Mouse (Mus musculus) intestine, embryonic 15.5 days (tissue): ENCODE measurements around the gene Glud1. TPM values are rescaled to one million over a fixed set of nuclear protein-coding genes. Genes with fewer than 3 reads are reported as not detected.
"Not testable (repeated sequence)": the region's sequence is repeated elsewhere in the genome, so short reads cannot be mapped to it uniquely, and the experiment has no call there.

Source experiments
- ATAC-seq: fragments of 200-750 bp; cut with Nextera tagmentation; 2 replicates; pipeline ENCODE4 v1.8.0; 2017; ENCODE audit warnings: moderate TSS enrichment, moderate library complexity
- H3K27ac ChIP-seq: fragments of 300-500 bp; sonication (generic); 2 replicates; pipeline ENCODE4 v1.5.1; 2015; ENCODE audit warnings: mild to moderate bottlenecking, inconsistent platforms
- H3K27me3 ChIP-seq: fragments of 300-500 bp; sonication (generic); replicated peaks from 2 replicates; pipeline ENCODE4 v1.6.1; 2015; ENCODE audit warnings: inconsistent platforms
- H3K36me3 ChIP-seq: fragments of 300-500 bp; sonication (generic); 2 replicates; pipeline ENCODE4 v1.6.1; 2015; ENCODE audit warnings: inconsistent platforms
- H3K4me1 ChIP-seq: fragments of 300-500 bp; sonication (generic); replicated peaks from 2 replicates; pipeline ENCODE4 v1.6.1; 2015; ENCODE audit warnings: inconsistent platforms
- H3K4me2 ChIP-seq: fragments of 300-500 bp; sonication (generic); replicated peaks from 2 replicates; pipeline ENCODE4 v1.6.1; 2015; ENCODE audit warnings: mild to moderate bottlenecking, inconsistent platforms
- H3K4me3 ChIP-seq: fragments of 300-500 bp; sonication (generic); replicated peaks from 2 replicates; pipeline ENCODE4 v1.5.1; 2015; ENCODE audit warnings: inconsistent platforms
- H3K9ac ChIP-seq: fragments of 300-500 bp; sonication (generic); 2 replicates; pipeline ENCODE4 v1.6.1; 2015; ENCODE audit warnings: inconsistent platforms
- H3K9me3 ChIP-seq: fragments of 300-500 bp; sonication (generic); 2 replicates; pipeline ENCODE4 v1.6.1; 2016; ENCODE audit warnings: inconsistent platforms
- WGBS: fragments of 180-500 bp; shearing (Covaris S2); methylation state at CpG from one replicate; pipeline ENCODE4 v1.1.7; 2015; 5-methylcytosine and 5-hydroxymethylcytosine counted together
- polyA plus RNA-seq: library from polyadenylated mRNA; unstranded; fragments of >200 nt; fragmentation: Nextera tagmentation; extraction: Ambion mirVana; gene quantifications from 2 replicates; pipeline ENCODE4 v1.2.1, GENCODE M21; 2015

Gene Glud1
- polyA plus RNA-seq, 1 experiment from 2014 or later, result 91.9 TPM

DNA sequence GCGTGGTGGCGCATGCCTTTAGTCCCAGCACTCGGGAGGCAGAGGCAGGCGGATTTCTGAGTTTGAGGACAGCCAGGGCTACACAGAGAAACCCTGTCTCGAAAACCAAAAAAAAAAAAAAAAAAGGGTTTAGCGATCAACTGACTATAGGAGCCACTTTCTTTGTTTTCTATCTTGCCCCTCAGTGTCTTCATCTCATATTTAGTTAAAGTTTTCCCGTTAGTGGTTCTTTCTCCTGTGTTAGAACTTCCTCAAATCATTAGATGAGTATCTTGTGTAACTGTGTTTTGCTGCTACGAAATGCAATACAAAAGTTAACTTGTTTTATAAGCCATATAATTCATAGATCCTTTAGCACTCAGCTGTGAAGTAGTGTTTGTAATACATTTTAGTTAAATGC is 3.9 kb downstream of the Glud1 start:
- not testable (repeated sequence) for ATAC-seq

DNA sequence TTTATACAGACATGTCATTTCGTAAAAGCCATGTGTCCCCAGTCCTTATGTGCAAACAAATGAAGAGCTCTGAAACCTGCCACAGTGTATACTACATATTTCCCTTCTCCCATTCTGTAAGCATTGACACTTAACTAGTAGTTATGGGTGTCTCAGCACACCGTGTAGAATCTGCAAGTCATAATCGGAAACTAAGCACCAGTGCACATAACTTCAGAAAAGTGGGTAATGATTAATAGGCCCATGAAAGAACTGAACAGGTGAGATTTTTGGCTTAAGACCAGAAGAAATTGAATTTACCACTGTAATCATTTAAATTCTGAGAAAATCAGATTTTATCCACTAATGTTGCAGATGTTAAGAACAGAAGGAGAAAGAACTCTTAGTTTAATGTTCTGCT is 4.3 kb downstream of the Glud1 start:
- peaks cover 10% of the 10 kb centered on the region for H3K4me1 ChIP-seq
- no peak overlapping the region for H3K27ac ChIP-seq
- WGBS, result 41% methylated on average over 3 of the region's 3 CpGs

More for the DNA sequence above, 3.9 kb downstream of the Glud1 start:
- H3K4me3 ChIP-seq, H3K36me3 ChIP-seq, H3K4me1 ChIP-seq, H3K9ac ChIP-seq, H3K9me3 ChIP-seq, H3K27me3 ChIP-seq, H3K27ac ChIP-seq: not testable (repeated sequence)
- H3K4me2 ChIP-seq, result peak overlapping the region; percentile 72
- WGBS, result 80% methylated on average over 8 of the region's 8 CpGs

DNA sequence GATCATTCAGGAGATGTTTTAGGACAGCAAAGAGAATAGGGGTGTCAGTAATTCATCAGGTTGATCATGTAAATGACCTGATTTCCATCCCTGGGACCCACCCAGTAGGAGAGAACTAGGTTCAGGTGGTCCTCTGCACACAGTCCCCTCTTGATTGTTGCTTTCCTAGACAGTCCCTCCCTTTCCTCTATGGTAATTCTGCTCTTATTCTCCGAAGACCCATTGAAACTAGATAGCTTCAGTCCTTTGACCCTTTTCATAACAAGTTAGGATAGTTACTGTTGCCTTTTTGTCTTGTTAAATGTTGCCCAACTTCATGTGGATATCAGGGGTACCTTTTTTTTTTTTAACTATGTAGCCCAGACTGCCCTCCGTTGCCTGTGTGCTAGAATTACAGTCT is 5.8 kb downstream of the Glud1 start:
- Histone ChIP-seq H3K4me1 (peaks cover 10% of the 10 kb centered on the region), H3K27ac (no peak overlapping the region), H3K4me3 (no peak overlapping the region), H3K9ac (no peak overlapping the region), H3K9me3 (no peaks in the 10 kb centered on the region), H3K36me3 (peaks cover 3% of the 10 kb centered on the region; the same call in 1 of the 2 replicates), H3K27me3 (no peaks in the 10 kb centered on the region), H3K4me2 (no peak overlapping the region)
- WGBS, result 95% methylated on average over 2 of the region's 2 CpGs
- ATAC-seq, result no peak

More for the DNA sequence above, 4.3 kb downstream of the Glud1 start:
- Histone ChIP-seq H3K36me3 (peaks cover 2% of the 10 kb centered on the region; the same call in 1 of the 2 replicates), H3K27me3 (no peaks in the 10 kb centered on the region), H3K9me3 (no peaks in the 10 kb centered on the region), H3K9ac (no peak overlapping the region), H3K4me3 (no peak overlapping the region), H3K4me2 (no peak overlapping the region; the same call in 1 of the 2 replicates)
- ATAC-seq, result no peak

DNA sequence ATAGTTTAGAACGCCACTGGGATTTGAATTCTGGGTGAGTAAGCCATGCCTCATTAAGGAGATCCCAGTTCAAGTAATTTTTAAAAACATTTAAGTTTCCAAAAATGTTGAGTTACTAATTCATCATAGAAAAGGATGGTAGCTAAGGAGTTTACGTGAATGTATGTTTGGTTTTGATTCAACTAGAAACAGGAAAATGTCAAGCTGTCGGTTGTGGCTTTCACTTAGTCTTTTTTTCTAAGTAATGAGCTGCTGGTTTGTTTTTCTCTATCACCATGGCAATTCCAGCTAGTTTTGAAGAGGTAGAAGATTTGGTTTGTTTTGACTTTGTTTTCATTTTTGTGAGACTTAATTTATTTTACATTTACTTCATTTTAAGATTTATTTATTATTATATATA is 6.9 kb downstream of the Glud1 start:
- Histone ChIP-seq H3K4me2 (no peak overlapping the region), H3K36me3 (peaks cover 3% of the 10 kb centered on the region; the same call in 1 of the 2 replicates), H3K4me1 (peaks cover 10% of the 10 kb centered on the region), H3K9ac (no peak overlapping the region), H3K9me3 (no peaks in the 10 kb centered on the region), H3K4me3 (no peak overlapping the region), H3K27ac (no peak overlapping the region), H3K27me3 (no peaks in the 10 kb centered on the region)
- ATAC-seq, result no peak
- 77% methylated on average over 3 of the region's 3 CpGs for WGBS

DNA sequence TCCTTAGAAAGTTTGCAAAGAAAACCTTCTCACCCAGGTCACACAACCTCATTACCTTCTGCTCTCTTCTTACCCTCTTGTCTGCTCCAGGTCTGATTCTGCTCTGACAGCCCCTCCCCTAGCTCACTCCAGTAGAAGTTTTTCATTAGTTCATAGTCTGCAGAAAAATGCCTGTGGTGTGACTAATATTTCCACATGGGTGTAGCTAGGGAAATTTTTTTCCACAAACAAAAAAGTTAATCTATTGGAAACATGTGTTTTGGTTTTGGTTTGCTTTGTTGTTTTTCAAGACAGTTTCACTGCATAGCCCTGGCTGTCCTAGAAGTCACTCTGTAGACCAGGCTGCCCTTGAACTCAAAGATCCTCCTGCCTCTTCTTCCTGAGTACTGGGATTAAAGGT is 7.6 kb downstream of the Glud1 start:
- Histone ChIP-seq H3K4me3 (no peak overlapping the region), H3K27me3 (no peaks in the 10 kb centered on the region), H3K36me3 (peaks cover 3% of the 10 kb centered on the region; the same call in 1 of the 2 replicates), H3K4me1 (peaks cover 8% of the 10 kb centered on the region), H3K9me3 (no peaks in the 10 kb centered on the region), H3K4me2 (no peak overlapping the region), H3K27ac (no peak overlapping the region), H3K9ac (no peak overlapping the region)
- ATAC-seq, result no peak

DNA sequence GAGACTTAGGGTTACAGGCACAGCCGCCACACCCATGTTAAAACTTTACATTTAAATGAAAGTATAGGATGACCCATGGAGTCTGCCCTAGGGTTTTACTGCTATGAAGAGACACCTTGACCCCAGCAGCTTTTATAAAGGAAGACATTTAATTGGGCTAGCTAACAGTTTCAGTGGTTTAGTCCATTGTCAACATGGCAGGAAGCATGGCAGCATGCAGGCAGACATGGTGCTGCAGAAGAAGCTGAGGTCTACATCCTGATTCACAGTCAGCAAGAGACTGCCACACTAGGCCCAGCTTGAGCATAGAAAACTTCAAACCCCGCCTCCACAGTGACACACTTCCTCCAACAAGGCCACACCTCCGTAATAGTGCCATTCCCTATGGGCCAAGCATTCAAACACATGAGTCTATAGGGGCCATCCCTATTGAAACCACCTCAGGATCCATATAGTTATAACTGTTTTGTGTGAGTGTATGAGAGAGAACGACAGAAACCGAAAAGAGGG is 13.1 kb downstream of the Glud1 start:
- Histone ChIP-seq H3K9me3 (no peaks in the 10 kb centered on the region), H3K36me3 (peaks cover 7% of the 10 kb centered on the region), H3K4me2 (no peak overlapping the region), H3K27me3 (no peaks in the 10 kb centered on the region), H3K4me3 (no peak overlapping the region), H3K9ac (no peak overlapping the region), H3K4me1 (no peaks in the 10 kb centered on the region), H3K27ac (no peak overlapping the region)
- ATAC-seq, result no peak
- WGBS, result 98% methylated on average over 5 of the region's 5 CpGs

DNA sequence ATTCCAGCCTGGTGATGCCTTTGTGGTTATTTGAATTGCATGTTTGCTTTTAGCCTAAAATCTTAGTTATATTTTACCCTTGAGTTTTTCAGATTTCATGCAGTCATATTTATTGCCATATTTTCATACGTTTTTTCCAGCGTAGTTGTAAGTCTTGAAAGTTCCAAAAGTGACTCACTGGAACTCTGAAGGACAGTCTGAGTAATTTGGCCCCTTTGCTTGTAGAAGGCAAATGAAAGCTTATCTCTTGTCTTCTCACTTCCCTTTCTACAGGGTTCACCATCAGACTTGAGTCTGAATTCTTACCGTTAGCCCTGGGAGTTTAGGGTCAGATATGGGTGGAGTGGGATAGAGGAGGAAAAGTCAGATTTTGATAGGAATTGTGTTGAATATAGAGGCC is 16.1 kb downstream of the Glud1 start:
- ATAC-seq, result no peak
- Histone ChIP-seq H3K9me3 (no peaks in the 10 kb centered on the region), H3K4me2 (no peak overlapping the region), H3K9ac (no peak overlapping the region), H3K27ac (no peak overlapping the region), H3K27me3 (no peaks in the 10 kb centered on the region), H3K4me3 (no peak overlapping the region), H3K36me3 (peaks cover 16% of the 10 kb centered on the region), H3K4me1 (no peaks in the 10 kb centered on the region)
- WGBS, result 80% methylated on average over 3 of the region's 3 CpGs

DNA sequence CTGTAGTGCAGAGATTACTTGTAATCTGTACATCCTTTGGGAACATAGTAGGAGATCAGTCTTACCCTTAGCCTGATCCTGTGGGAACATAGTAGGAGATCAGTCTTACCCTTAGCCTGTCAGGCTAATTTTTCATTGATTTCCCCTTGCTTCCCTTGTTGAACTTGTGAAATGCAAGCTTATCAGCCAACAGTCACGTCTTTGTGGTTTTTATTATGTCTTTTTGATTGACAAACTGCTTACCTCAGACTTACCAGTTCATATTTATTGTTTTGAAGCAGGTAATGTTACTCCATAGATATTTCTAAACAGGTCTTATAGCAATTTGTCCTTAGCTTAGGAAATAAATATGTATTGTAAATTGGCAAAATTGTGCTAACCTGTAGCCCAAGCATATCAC is 17.1 kb downstream of the Glud1 start:
- no peak overlapping the region for H3K9ac ChIP-seq
- WGBS, result 60% methylated on average over 1 of the region's 1 CpGs
- H3K27me3 ChIP-seq, result no peaks in the 10 kb centered on the region
- peaks cover 18% of the 10 kb centered on the region for H3K36me3 ChIP-seq
- no peak for ATAC-seq
- H3K27ac ChIP-seq, result no peak overlapping the region
- H3K9me3 ChIP-seq, result no peaks in the 10 kb centered on the region
- no peak overlapping the region for H3K4me2 ChIP-seq
- H3K4me1 ChIP-seq, result no peaks in the 10 kb centered on the region
- no peak overlapping the region for H3K4me3 ChIP-seq

DNA sequence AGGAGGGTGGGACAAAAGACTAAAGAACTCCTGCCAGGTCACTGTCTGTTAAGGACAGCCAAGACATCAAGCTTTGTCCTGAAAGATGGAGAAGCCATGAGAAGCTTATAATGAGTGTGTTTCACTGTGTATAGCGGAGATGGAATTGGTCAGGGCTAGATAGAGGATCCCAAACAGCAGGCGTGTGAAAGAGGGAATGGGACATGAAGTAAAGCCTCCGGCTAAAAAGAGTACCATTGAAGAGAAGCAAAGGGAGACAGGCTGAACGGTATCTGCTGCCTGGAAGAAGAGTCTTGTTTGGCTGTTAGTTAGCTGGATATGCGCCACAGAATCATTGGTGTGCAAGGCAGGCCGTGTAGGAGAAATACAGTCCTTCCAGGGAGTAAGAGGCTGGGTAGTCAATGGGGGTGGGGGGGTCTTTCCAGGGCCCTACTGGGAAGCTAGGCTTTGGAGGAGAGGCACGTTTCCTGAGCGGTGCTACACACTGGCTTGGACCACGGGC is 20.2 kb downstream of the Glud1 start:
- H3K9me3 ChIP-seq, result no peaks in the 10 kb centered on the region
- 95% methylated on average over 9 of the region's 9 CpGs for WGBS
- H3K9ac ChIP-seq, result no peak overlapping the region
- H3K36me3 ChIP-seq, result peaks cover 21% of the 10 kb centered on the region
- no peak overlapping the region for H3K27ac ChIP-seq
- no peak overlapping the region for H3K4me2 ChIP-seq
- ATAC-seq, result no peak
- no peaks in the 10 kb centered on the region for H3K27me3 ChIP-seq
- no peak overlapping the region for H3K4me3 ChIP-seq
- no peaks in the 10 kb centered on the region for H3K4me1 ChIP-seq

DNA sequence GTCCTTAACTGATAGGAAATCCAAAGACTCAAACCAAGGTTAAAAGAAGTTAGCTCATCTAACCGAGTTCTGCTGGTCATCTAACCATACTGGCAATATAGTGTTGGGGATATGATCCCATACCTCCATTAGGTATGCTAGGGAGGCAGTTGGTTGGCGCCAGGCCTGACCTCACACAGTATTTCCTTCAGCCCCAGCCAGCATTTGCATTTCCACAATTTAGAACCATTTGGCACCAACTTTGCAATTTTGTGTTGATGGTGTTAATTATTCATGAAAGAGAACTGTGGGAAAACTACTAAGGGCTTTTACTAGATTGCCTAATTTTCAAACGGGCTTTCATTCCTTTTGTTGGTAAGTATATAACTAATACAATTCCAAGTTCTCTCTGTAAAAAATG is 21.4 kb downstream of the Glud1 start:
- Histone ChIP-seq H3K27me3 (no peaks in the 10 kb centered on the region), H3K36me3 (peaks cover 24% of the 10 kb centered on the region), H3K4me2 (no peak overlapping the region), H3K27ac (no peak overlapping the region), H3K9me3 (no peaks in the 10 kb centered on the region), H3K9ac (no peak overlapping the region), H3K4me3 (no peak overlapping the region), H3K4me1 (no peaks in the 10 kb centered on the region)
- WGBS, result 88% methylated on average over 3 of the region's 3 CpGs
- no peak for ATAC-seq

DNA sequence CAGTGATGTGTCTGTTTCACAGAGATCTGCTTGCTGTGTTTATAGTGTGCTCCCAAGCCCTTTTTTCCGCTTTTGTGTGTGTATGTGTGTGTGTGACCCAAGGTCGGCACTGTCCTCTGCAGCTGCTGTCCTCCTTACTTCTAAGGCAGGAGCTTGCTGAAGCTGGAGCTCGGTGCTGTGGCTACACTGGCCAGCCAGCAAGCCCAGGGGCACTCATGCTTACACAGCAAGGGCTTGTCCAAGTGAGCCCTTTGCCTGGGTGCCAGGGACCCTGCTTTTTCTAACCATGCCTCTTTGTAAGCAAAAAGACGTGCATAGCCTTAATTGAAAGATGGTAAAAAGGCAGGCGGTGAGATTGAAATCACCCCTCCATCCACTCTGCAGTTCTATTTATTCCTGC is 21.9 kb downstream of the Glud1 start:
- Histone ChIP-seq H3K36me3 (peaks cover 28% of the 10 kb centered on the region), H3K9me3 (no peaks in the 10 kb centered on the region), H3K4me1 (no peaks in the 10 kb centered on the region), H3K27ac (no peak overlapping the region), H3K4me2 (no peak overlapping the region), H3K27me3 (no peaks in the 10 kb centered on the region), H3K9ac (no peak overlapping the region), H3K4me3 (no peak overlapping the region)
- WGBS, result 86% methylated on average over 5 of the region's 5 CpGs
- ATAC-seq, result no peak

DNA sequence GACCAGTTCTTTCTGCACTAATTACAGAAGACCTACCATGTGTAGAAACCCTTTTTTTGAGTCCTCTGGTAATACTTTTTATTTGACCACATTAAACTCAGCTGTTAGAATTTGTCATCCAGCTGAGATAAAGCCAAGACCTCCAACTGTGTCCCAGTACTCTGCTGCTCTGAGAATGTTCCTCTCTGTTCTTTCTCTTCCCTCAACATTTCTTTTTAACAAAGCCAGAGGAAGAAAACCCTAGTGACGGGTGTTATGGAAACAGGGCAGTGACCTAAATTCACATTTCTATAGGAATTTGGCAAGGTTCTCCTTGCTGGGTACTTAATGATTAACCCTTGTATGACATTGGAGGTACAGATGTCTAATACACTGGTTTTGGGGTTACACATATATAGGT is 28.9 kb downstream of the Glud1 start:
- H3K27ac ChIP-seq, result no peak overlapping the region
- H3K4me2 ChIP-seq, result no peak overlapping the region
- peaks cover 28% of the 10 kb centered on the region for H3K36me3 ChIP-seq
- H3K9me3 ChIP-seq, result no peaks in the 10 kb centered on the region
- no peak overlapping the region for H3K4me3 ChIP-seq
- no peak overlapping the region for H3K9ac ChIP-seq
- ATAC-seq, result no peak
- H3K27me3 ChIP-seq, result no peaks in the 10 kb centered on the region
- 84% methylated on average over 1 of the region's 1 CpGs for WGBS
- H3K4me1 ChIP-seq, result no peaks in the 10 kb centered on the region

DNA sequence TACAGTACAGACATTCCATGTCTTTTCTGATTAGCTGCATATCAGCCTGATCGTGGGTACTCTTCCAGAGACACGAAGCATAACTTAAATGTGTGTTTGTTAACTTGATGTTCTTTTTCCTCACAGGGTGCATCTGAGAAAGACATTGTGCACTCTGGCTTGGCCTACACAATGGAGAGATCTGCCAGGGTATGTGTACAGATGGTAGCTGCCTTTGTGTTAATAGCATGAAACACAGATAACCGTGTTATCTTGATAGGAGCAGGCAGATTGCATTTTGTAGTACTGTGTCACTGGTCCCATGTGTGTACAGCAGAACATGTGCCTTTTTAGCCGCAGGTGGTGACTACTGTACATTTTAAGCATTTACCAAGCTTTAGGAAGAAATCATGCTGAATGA is 31.5 kb downstream of the Glud1 start:
- H3K27me3 ChIP-seq, result no peaks in the 10 kb centered on the region
- no peak overlapping the region for H3K4me2 ChIP-seq
- ATAC-seq, result no peak
- peaks cover 24% of the 10 kb centered on the region for H3K36me3 ChIP-seq
- no peak overlapping the region for H3K27ac ChIP-seq
- WGBS, result 86% methylated on average over 4 of the region's 4 CpGs
- no peak overlapping the region for H3K9ac ChIP-seq
- H3K9me3 ChIP-seq, result no peaks in the 10 kb centered on the region
- H3K4me3 ChIP-seq, result no peak overlapping the region
- H3K4me1 ChIP-seq, result no peaks in the 10 kb centered on the region
